Mouse (Mus musculus): ENCODE measurements at regions not wholly inside any gene's neighbourhood (a gene's known extent, or its start where the extent isn't known, plus 50 kb on each side); places are given as distances from the start of the nearest gene placed in this dataset.

DNA sequence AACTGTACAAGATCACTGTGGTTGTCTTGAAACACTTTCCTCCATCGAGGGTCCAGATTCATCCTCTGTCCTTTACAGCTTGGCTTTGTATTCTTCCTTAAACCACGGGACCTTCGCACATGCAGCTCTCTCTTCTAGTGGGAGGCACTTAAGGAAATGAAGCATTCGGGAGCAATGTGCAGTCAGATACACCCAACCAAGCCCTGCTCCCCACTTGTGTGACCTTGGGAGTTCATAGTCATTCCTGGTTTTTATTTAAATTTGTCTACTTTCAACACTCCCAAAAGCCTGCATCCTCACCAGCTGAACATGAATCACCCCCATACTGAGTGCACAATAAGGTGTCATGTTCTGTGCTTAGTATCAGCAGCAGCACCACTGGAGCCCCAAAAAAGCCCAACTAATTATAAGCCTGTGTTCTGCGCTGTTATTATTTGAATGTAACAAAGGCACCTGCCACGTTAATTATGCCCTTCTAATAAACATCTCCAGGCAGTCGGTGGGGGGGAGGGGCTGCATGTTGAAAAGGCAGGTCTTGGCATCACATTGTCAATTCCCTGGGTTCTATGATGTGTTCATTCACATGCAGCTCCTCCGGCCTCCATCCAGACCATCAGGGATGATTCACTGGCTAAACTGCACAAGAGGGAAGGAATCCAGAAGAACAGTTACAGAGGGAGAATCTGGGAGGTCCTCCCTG lies 524.6 kb downstream of the 1810013L24Rik start:
- DNase-seq = no peak

DNA sequence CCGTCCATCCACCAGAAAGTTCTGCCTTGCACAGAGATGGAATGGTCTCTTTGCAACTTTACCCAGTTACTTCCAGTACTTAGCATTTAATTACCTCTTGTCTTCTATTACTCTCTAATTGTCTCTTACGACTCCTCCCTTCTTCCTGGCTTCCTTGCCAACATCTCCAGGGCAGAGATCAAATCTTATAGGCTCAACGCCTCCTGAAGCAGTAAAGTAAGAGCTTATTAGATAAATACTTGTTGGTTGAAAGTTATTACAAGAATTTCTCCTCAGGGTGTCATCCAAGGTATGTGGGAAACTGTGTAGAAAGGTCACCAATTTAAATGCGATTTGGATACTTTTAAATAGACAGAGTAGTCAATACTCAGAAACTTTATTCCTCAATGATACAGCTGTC lies 528.8 kb downstream of the 1810013L24Rik start:
- no peak for DNase-seq

DNA sequence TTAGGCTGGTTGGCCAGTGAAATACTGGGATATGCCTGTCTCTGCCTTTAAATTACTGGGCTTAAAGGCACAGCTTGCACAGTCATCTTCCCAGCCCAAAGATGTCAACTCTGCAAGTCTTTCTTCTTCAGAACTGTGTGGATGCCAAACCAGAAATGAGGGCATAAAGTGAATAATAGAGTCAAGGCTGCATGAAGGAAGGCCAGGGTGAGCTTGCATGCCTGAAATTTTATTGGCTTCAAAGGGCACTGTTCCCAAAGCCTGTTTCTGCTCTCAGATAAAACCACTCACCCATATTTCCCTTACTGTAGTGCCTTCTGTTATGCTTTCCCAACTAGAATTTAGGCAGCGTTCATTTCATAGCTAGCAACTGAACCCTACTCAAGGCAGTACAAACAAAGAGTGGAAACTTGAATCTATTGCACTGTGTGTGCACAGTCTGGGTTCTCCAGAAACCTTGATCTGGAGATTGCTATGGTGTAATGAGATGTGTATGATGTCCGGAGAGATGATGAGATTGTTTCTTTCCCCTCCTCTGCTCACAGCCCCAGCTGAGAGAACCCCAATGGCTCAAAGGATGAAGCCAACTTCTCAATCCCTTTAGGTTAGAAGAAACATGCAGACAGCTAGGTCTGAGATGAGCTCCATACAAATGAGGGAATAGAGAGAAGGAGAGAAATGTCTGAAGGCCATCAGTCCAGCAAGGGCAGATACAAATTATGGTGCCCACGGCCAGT lies 529.7 kb downstream of the 1810013L24Rik start:
- no peak for DNase-seq

DNA sequence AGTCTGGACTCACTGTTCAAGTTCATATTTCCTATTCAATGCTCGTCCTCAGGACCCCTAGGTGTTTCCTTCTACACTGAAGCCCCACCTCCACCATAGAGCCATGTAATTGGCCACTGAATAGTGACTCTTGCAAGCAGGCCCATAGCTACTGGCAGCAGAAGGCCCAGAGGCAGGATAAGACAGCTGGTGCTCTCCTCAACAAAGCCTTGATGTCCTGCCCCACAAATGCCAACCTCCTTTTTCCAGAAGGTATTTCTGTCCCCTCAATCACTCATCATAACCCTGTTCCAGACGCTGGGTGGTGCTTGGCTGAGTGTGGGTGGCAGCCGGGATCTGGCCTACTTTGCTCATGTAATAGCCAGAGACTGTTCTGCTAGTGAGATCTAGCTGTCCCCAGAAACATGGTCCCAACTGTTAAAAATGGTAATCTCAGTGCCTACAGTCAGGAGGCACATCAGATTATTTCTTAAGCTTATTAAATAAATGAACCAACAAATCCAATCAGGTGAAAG lies 530.9 kb downstream of the 1810013L24Rik start:
- DNase-seq = peak; percentile 76

DNA sequence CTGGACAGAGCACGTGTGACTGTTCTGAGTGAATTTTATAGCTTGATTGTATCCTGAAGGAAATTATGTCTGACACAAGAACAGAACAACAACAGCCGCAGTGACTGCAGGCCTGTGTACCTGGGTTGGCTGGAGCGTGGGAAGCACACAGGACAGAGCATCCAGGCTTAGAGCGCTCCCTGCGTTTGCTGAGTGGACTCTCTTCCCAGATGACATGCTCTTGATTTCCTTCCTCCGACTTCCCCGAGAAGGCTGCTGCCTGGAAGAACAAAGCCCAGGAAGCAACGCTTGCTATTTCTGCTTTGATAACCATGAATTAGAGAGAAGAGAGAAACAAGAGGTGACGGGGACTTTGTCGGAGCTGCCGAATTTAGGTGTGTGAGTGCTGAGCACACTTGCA lies 532.2 kb downstream of the 1810013L24Rik start:
- DNase-seq = peak; percentile 9

DNA sequence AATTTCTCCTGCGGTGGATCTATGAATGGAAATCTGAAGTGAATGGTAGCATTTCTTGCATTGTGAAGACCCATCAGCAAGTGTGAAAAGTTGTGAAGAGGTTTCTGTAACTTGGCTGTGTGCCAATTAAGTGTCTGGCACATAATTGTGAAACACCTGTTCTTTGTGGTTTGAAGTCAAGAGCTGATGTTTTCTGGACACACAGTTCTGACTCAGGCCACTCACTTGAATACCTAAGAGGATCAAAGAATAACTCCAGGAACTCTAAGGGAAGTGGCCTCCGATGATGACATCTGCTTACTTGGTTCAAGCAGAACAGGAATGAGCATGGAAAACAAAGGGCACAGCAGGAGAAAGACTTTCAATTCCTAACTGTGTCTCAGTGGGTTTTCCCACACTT lies 534.2 kb downstream of the 1810013L24Rik start:
- DNase-seq = no peak

DNA sequence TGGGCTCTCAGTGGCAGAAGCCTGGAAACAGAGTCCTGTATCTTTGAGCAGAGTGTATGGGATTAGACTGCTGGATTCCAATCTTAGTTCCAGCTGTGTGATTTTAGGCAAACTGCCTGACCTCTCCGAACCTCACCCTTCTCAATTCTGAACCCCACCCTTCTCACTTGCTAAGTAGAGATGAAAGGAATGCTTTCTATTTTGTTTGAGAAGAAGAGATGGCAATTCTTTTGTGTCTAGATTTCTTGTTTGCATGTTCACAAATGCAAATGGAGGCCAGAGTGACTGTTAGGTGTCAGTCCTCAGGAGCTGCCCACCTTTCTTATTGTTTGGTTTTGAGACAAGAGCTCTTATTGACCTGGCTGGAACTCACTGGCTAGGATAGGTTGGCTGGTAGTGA lies 561.1 kb downstream of the 1810013L24Rik start:
- no peak for DNase-seq

DNA sequence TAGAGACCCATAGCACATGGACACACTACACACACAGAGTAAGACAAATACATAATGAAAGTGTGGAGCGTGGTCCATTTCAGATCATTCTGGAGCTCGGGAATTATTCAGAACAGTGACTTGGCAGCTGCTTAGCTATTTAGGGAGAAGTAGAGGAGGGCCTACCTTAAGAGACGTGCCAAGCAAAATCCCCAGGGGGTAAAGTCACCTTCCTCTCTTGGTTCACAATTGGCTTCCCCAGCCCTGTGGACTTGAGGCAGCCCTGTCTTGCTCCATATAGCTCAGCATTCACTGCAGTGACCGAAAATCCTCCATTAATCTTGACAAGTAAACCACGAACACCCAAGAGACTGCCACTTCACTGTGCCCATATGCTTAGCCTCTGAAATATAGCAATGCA lies 574.8 kb downstream of the 1810013L24Rik start:
- DNase-seq = no peak

DNA sequence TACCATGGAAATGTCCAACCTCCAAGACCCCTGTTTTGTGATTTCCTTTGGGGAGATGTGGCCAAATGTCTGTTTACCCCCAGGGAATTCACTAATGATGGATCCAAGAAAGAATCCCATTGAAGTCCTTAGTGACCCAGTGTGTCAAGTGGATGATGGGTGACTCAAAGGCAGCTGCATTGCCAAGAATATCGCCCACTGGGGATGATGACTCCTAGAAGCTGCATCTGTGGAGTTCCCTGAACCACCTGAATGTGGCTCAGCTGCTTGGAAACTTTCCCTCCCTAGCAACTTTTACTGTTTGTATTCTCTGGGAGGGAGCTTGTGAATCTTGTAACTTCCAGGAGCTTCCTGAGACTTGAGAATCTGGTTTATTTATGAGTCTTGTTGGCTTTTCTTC lies 578.3 kb downstream of the 1810013L24Rik start:
- DNase-seq = no peak

DNA sequence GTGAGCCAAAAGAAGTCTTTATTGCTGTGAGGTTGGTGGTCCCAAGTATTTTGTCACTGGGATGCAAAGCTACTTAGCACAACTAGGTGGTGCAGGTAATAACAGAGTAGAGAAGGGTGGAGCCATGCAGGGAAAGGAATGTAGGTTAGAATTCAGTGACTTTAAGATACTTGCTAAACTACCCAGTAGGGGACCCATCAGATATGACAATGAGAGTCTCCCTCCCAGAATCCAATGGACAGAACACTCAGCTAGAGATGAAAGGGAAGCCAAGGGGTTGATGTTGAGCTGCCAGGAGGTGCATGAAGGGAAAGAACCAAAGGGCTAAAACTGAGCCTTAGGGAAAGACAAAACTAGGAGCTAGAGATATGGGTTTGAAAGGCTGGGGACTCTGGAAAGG lies 564.9 kb downstream of the Grin2a start:
- DNase-seq = no peak

DNA sequence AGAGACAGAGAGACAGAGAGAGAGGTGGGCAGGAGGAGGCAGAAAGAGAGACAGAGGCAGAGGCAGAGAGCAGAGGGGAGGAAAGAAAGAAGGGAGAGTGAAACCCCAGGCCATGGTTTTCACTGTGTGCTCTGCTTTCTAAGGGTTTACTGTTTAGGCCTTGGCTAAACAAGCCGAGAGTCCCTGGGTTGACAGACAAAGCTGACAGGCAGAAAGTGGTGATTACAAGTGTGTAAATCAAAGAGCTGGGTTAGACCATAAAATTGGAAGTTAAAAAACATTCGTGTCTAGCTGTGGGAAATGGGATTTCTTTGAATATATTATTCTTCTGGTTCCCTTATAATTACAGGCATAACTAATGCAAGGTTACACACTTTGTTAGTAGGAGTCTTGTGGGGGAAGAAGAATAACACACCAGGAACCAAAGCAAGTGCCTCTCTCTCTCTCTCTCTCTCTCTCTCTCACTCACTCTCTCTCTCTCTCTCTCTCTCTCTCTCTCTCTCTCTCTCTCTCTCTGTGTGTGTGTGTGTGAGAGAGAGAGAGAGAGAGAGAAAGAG lies 556.0 kb downstream of the Grin2a start:
- DNase-seq = no peak

DNA sequence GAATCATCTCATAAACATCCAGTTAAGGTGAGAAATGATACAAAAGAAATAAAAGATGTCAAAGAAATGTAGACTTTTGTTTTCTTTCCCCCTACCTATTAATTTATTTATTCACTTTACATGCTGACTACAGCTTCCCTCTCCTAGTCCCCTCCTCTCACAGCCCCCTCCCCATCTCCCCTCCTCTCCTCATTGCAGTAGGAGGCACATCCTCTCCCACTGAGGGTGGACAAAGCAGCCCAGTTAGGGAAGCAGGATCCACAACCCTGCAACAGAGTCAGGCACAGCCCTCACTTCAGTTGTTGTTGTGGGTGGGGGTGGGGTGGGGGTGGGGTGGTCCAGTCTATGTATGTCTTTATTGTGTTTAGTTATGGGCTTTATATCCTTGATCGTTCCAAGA lies 555.5 kb downstream of the Grin2a start:
- no peak for DNase-seq

DNA sequence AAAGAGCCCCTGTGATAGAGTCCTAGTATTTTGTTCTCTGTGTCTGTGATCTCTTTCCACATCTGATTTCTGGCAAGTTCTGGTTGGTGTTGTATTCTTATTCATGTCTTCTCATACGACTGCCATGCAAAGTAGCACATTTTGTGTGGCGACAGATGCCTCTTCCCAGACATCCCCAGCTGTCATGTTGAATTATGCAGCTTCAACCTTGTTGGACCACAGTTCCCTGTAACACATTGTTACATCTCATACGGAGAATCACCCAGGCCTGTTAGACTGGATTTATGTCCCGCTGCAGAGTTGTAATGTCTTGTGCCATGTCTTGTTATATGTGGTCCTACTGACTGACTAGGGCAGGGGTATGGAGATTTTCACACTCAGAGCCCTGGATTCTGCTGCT lies 543.3 kb downstream of the Grin2a start:
- DNase-seq = no peak

DNA sequence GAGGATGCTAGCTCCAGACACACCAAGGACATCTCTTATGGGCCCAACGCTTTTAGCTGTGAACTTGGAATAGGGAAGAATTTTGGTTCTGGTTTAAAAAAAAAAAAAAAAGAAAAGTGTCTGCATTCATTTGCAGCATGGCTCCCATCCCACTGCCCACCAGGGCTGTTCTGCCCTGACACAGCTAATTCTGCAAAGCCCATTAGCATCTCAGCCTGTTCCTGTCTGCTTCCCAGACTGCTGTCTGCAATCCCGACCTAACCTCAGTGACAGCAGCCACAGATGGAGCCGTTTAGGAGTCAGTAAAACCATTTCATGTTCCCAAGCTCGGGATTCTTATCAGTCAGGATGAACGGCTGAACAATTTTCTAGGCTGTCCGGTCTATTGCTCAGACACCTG lies 537.8 kb downstream of the Grin2a start:
- DNase-seq = peak; percentile 29

DNA sequence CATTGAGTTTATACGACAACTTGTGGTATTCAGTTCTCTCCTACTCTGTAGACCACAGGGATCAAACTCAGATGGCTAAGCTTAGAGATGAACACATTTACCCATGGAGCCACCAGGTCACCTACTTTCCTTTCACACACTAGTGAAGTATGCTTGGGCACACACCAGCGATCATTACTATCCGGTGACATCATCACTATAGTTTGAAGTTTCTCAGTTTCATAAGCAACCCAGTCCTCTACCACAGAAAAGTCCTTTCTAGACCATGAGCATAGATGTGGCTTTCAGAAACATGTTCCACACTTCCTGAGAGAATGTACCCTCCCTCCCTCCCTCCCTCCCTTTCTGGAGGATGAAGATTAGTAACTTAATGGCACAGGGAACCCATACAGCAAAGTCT lies 532.9 kb downstream of the Grin2a start:
- DNase-seq = no peak

DNA sequence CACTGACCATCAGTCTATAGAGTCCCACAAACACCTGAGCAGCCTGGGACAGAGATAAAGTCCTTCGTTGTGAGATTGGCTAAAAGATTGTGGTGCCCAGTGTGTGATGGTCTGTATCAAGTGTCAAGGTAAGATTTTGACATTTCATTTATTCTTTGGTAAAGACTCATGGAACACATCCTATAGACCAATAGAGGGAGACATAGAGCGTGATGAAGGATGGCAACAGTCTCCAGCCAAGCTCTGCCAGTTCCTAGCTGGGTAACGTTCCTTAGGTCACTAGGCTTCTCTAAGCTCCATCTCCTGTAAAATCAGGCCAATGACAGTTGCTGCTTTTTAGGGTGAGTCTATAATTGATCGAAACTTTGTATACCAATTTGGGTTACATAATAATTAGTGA lies 526.0 kb downstream of the Grin2a start:
- no peak for DNase-seq

DNA sequence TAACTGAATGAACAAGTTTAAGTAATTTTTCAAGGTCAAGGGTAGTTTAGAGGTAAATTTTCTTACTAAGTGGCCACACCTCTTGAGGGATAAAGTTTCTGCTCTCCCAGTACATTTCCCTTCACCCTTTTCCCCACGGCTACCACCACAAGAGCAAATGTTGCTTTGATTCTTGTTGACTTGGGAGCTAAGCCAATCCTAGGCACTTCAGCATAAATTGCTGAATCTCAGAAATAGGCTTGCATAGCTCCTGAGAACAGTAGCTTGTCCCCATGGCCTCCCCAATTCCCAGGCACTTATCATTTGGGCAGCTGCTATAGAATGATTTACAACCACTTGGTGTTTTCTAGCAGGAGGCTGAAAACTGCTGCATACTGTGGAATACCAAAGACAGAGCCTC lies 510.1 kb downstream of the Grin2a start:
- DNase-seq = no peak

DNA sequence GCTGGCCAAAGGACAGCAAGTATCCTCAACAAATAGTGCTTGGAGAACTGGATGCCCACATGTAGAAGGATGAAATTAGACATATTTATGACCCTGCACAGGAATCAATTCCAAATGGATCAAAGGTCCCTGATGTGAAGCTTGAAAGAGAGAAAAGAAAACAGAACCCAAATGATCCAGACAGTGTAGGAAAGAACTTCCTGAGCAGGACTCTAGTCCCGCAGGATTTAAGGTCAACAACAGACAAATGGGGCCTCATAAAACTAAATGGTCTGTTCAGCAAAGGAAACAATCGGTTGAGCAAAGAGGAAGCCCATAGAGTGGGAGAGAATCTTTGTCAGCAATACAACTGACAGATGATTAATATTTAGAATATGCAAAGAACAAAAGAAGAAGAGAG lies 497.1 kb downstream of the Grin2a start:
- no peak for DNase-seq

DNA sequence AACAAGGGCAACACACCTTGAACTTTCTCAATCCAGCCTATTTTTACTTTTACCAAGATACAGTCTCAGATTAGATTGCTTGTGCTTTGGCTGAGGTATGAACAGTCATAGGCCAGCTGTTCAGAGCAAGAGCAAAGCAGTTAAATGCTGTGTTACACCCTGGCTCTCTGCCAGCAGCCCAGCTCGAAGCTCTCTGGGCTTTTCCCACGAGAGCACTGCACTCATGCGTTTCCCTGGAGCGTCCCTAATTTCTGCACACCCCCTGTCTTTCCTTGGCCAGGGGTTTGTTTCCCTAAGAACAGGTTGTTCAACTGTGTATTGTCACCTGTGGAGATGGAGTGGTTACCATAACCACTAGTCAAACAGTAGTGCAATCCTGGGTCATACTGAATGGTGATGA lies 493.6 kb downstream of the Grin2a start:
- DNase-seq = peak; percentile 23

DNA sequence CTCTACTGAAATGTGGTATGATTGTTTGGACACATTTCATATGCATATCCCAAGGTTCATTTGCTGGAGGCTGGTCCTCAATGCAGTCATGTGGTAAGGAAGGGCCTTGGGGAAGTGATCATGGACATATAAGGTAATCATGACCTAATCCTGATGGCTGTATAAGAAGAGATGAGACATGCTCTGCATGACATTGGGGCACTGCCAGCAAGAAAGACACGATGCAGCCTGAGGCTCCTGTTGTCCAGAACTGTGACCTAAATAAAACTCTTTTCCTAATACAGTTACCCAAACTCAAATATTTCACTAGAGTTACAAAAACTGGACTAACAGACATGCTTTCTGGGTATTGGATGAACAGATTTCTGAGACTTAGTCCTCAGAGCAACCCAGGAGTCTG lies 485.7 kb downstream of the Grin2a start:
- DNase-seq = no peak

DNA sequence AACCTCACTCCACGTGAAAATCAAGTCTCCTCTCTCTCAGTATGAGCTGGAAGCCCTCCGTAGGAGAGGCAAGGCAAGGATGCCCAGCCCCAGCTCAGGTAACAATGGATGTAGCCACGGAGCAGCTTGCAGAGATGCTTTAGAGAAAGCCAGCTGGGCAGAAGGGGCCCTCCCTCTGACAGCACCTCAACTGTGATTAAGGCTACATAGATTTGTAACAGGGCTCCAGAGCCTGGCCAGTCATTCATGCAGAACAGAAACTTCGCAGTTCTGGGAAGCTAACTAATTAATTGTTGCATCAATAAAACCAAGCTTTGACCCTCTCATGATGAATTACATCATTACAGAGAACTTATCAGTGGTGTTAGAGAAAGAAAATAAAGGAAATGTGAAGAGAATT lies 480.8 kb downstream of the Grin2a start:
- no peak for DNase-seq

All from right cerebral cortex, adult 18-20 months (tissue).